Mouse (Mus musculus): Measurements from ENCODE around the gene Efna4. TPM values are rescaled to one million over a fixed set of nuclear protein-coding genes. Genes with fewer than 3 reads are reported as not detected.

Efna4 gene
- polyA plus RNA-seq, 1 experiment from 2014 or later, result 17.1 TPM

DNA sequence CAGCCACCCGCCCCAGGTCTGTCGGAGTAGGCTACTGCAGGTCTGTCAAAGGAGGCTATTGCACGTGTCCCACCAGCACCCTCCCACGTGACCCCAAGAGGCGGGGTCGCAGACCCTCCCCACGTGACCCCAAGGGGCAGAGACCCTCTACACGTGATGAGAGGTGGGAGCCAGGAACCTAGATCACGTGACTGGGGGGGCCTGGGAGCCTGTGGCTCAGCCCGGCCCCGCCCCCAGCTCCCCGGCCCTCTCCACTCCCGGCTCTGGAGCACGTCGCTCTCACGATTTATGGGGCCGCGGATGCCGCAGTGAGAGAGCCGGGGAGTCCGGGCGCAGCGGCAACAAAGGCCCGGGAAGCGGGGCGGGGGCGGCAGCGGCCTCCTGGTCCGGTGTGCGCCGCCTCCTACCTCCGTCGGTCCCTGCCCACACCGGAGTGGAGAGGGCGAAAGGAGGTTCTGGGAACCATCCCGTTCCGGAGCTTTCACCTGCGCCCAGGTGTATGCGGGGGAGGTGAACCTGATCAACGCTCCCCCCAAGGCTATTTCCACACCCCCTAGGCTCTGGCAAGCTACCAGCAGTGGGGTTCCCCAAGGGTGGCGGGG lies 17.1 kb downstream of the Efna4 start:
- H3K4me3 ChIP-seq (ENCODE audit: low read depth, low read length), result peak overlapping the region; percentile 57
- DNase-seq (ENCODE audit: low spot score) (peak; percentile 81), ATAC-seq (replicated peaks; ENCODE audit: low FRiP score) (no peak; the same call in 1 of the 2 replicates)
- no peaks in the 10 kb centered on the region for H3K9me3 ChIP-seq (ENCODE audit: control insufficient read depth, low read length)
- WGBS, result under 1% methylated on average over 40 of the region's 41 CpGs
- H3K9ac ChIP-seq (ENCODE audit: low read length), result peak overlapping the region; percentile 59
- H3K4me1 ChIP-seq (replicated peaks; ENCODE audit: control insufficient read depth, insufficient read depth, low read length), result peaks cover 33% of the 10 kb centered on the region
- peak overlapping the region; percentile 25; the same call in 1 of the 2 replicates for H3K27ac ChIP-seq (ENCODE audit: low read depth, low read length)
- H3K36me3 ChIP-seq (ENCODE audit: control insufficient read depth, insufficient read depth, low read length), result no peaks in the 10 kb centered on the region
- H3K4me2 ChIP-seq (ENCODE audit: low read depth, low read length, severe bottlenecking), result peak overlapping the region; percentile 88
- H3K27me3 ChIP-seq (ENCODE audit: control insufficient read depth, insufficient read depth, low read length), result peaks cover 61% of the 10 kb centered on the region

- H3K27me3 ChIP-seq (ENCODE audit: control insufficient read depth, insufficient read depth, low read length), result peaks cover 61% of the 10 kb centered on the region
- DNase-seq (ENCODE audit: low spot score) (peak; percentile 74), ATAC-seq (replicated peaks; ENCODE audit: low FRiP score) (no peak)
- peak overlapping the region; percentile 23; the same call in 1 of the 2 replicates for H3K9ac ChIP-seq (ENCODE audit: low read length)
- no peak overlapping the region for H3K27ac ChIP-seq (ENCODE audit: low read depth, low read length)
- no peaks in the 10 kb centered on the region for H3K9me3 ChIP-seq (ENCODE audit: control insufficient read depth, low read length)
- H3K36me3 ChIP-seq (ENCODE audit: control insufficient read depth, insufficient read depth, low read length), result no peaks in the 10 kb centered on the region
- H3K4me1 ChIP-seq (replicated peaks; ENCODE audit: control insufficient read depth, insufficient read depth, low read length), result peaks cover 39% of the 10 kb centered on the region
- peak overlapping the region; percentile 88 for H3K4me2 ChIP-seq (ENCODE audit: low read depth, low read length, severe bottlenecking)
- H3K4me3 ChIP-seq (ENCODE audit: low read depth, low read length), result peak overlapping the region; percentile 57
- WGBS, result 5% methylated on average over 56 of the region's 58 CpGs
These were observed 18.1 kb downstream of the Efna4 start for GRCm38 (mm10) chr3:89319591-89320350.

GRCm38 (mm10) chr3:89318971-89319590 lies 18.7 kb downstream of the Efna4 start:
- Histone ChIP-seq H3K27me3 (ENCODE audit: control insufficient read depth, insufficient read depth, low read length) (peaks cover 61% of the 10 kb centered on the region), H3K36me3 (ENCODE audit: control insufficient read depth, insufficient read depth, low read length) (no peaks in the 10 kb centered on the region), H3K27ac (ENCODE audit: low read depth, low read length) (no peak overlapping the region), H3K9me3 (ENCODE audit: control insufficient read depth, low read length) (no peaks in the 10 kb centered on the region), H3K4me1 (replicated peaks; ENCODE audit: control insufficient read depth, insufficient read depth, low read length) (peaks cover 39% of the 10 kb centered on the region), H3K4me3 (ENCODE audit: low read depth, low read length) (peak overlapping the region; percentile 57), H3K9ac (ENCODE audit: low read length) (peak overlapping the region; percentile 23; the same call in 1 of the 2 replicates), H3K4me2 (ENCODE audit: low read depth, low read length, severe bottlenecking) (peak overlapping the region; percentile 88)
- ATAC-seq (replicated peaks; ENCODE audit: low FRiP score) (no peak), DNase-seq (ENCODE audit: low spot score) (no peak)
- 6% methylated on average over 21 of the region's 21 CpGs for WGBS

DNA sequence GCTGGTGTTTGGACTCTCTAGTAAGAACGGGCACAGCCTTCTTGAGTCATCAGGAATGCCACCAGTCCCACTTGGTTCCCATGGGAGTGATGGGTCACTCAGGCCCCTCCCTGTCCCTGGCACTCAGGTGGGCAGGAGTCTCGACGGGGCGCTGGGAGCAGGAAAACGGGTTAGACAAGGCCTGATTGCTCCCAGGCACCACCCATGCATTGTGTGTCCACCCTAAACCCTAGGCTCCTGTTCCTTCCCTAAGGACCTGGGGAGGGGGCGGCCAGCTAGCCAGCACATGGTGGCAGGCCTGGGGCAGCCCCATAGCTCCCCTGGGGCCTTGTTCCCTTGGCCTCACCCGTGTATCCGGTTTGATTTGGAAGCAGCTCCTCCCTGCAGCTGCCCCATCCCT lies 19.5 kb downstream of the Efna4 start:
- no peak for ATAC-seq (replicated peaks; ENCODE audit: low FRiP score)
- WGBS, result 71% methylated on average over 8 of the region's 8 CpGs
- H3K27me3 ChIP-seq (ENCODE audit: control insufficient read depth, insufficient read depth, low read length), result peaks cover 61% of the 10 kb centered on the region
- H3K4me2 ChIP-seq (ENCODE audit: low read depth, low read length, severe bottlenecking), result no peak overlapping the region
- no peak overlapping the region for H3K4me3 ChIP-seq (ENCODE audit: low read depth, low read length)
- no peak overlapping the region for H3K27ac ChIP-seq (ENCODE audit: low read depth, low read length)
- H3K9me3 ChIP-seq (ENCODE audit: control insufficient read depth, low read length), result no peaks in the 10 kb centered on the region
- no peak overlapping the region for H3K9ac ChIP-seq (ENCODE audit: low read length)
- H3K4me1 ChIP-seq (replicated peaks; ENCODE audit: control insufficient read depth, insufficient read depth, low read length), result peaks cover 39% of the 10 kb centered on the region
- DNase-seq (ENCODE audit: low spot score), result no peak
- H3K36me3 ChIP-seq (ENCODE audit: control insufficient read depth, insufficient read depth, low read length), result no peaks in the 10 kb centered on the region

DNA sequence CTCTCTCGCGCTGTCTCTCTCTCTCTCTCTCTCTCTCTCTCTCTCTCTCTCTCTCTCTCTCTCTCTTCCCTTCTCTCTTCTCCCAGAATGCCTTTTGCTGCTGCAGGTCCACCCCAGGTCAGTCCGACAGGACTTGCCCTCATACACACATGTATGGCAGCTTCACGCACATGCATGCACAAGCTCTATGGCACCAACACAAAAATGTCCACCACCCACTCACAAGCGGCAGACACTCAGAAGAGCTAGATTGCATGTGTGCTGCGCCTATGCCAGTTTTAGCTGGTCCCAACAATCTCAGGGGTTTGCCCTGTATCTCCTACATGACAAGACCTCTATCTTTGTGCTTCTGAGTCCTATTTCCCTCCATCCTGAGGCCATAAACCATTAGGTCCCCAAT lies 20.6 kb downstream of the Efna4 start:
- H3K9ac ChIP-seq (ENCODE audit: low read length), result no peak overlapping the region

DNA sequence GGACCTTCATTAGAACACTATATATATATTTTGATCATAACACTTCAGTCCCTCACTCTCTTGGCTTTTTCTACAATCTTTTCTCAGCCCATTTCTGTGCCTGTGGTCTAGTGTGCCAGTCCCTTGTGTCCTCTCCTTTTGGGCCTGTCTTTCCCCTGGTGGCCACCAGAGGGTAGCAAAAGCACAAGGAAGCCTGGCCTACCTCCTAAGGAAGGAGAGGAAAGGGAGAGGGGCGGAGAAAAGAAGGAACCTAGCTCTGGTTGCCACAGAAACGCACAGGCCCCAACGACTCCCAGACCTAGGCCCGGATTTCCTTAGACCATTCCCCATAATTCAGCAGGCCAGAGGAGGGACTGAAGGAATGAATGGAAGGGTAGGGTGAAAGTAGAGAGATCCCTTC lies 21.0 kb downstream of the Efna4 start:
- H3K4me1 ChIP-seq (replicated peaks; ENCODE audit: control insufficient read depth, insufficient read depth, low read length), result peaks cover 37% of the 10 kb centered on the region
- peak; percentile 90 for DNase-seq (ENCODE audit: low spot score)
- H3K4me2 ChIP-seq (ENCODE audit: low read depth, low read length, severe bottlenecking), result no peak overlapping the region
- H3K27ac ChIP-seq (ENCODE audit: low read depth, low read length), result no peak overlapping the region
- peaks cover 51% of the 10 kb centered on the region for H3K27me3 ChIP-seq (ENCODE audit: control insufficient read depth, insufficient read depth, low read length)
- WGBS, result 0% methylated on average over 4 of the region's 4 CpGs
- H3K9ac ChIP-seq (ENCODE audit: low read length), result no peak overlapping the region
- H3K9me3 ChIP-seq (ENCODE audit: control insufficient read depth, low read length), result no peaks in the 10 kb centered on the region
- no peaks in the 10 kb centered on the region for H3K36me3 ChIP-seq (ENCODE audit: control insufficient read depth, insufficient read depth, low read length)
- ATAC-seq (replicated peaks; ENCODE audit: low FRiP score), result peak; percentile 28
- no peak overlapping the region; the same call in 1 of the 2 replicates for H3K4me3 ChIP-seq (ENCODE audit: low read depth, low read length)

More for the DNA sequence above, 20.6 kb downstream of the Efna4 start:
- no peaks in the 10 kb centered on the region for H3K9me3 ChIP-seq (ENCODE audit: control insufficient read depth, low read length)
- peaks cover 56% of the 10 kb centered on the region for H3K27me3 ChIP-seq (ENCODE audit: control insufficient read depth, insufficient read depth, low read length)
- H3K36me3 ChIP-seq (ENCODE audit: control insufficient read depth, insufficient read depth, low read length), result no peaks in the 10 kb centered on the region
- no peak overlapping the region for H3K4me2 ChIP-seq (ENCODE audit: low read depth, low read length, severe bottlenecking)
- no peak overlapping the region; the same call in 1 of the 2 replicates for H3K4me3 ChIP-seq (ENCODE audit: low read depth, low read length)
- no peak for ATAC-seq (replicated peaks; ENCODE audit: low FRiP score)
- WGBS, result 70% methylated on average over 4 of the region's 6 CpGs
- peaks cover 39% of the 10 kb centered on the region for H3K4me1 ChIP-seq (replicated peaks; ENCODE audit: control insufficient read depth, insufficient read depth, low read length)
- no peak for DNase-seq (ENCODE audit: low spot score)
- H3K27ac ChIP-seq (ENCODE audit: low read depth, low read length), result no peak overlapping the region

GRCm38 (mm10) chr3:89315930-89316831 lies 21.6 kb downstream of the Efna4 start:
- H3K4me1 ChIP-seq (replicated peaks; ENCODE audit: control insufficient read depth, insufficient read depth, low read length), result peaks cover 31% of the 10 kb centered on the region
- H3K9me3 ChIP-seq (ENCODE audit: control insufficient read depth, low read length), result no peaks in the 10 kb centered on the region
- no peaks in the 10 kb centered on the region for H3K36me3 ChIP-seq (ENCODE audit: control insufficient read depth, insufficient read depth, low read length)
- peaks cover 45% of the 10 kb centered on the region for H3K27me3 ChIP-seq (ENCODE audit: control insufficient read depth, insufficient read depth, low read length)
- DNase-seq (ENCODE audit: low spot score) (no peak), ATAC-seq (replicated peaks; ENCODE audit: low FRiP score) (peak; percentile 22)
- peak overlapping the region; percentile 32 for H3K4me3 ChIP-seq (ENCODE audit: low read depth, low read length)
- peak overlapping the region; percentile 37 for H3K9ac ChIP-seq (ENCODE audit: low read length)
- H3K27ac ChIP-seq (ENCODE audit: low read depth, low read length), result no peak overlapping the region
- H3K4me2 ChIP-seq (ENCODE audit: low read depth, low read length, severe bottlenecking), result peak overlapping the region; percentile 70
- 7% methylated on average over 39 of the region's 40 CpGs for WGBS

Data from forebrain, embryonic 11.5 days (tissue).